8 mouse cellular contexts compared by ENCODE assay signal in genomic region chr9:40781726-40782581, GRCm38 (mm10). TPM values are rescaled to one million over a fixed set of nuclear protein-coding genes. Genes with fewer than 3 reads are reported as not detected.
A peak's percentile ranks its signal among the peaks of the same experiment; 100 is the strongest.
DNase-seq lines count a peak whose midpoint lies in the region; ATAC-seq and TF ChIP-seq lines count a peak whose summit lies in the region.

No protein-coding gene starts in this region.

- peak overlapping the region; percentile 85 for H3K27ac ChIP-seq in gastrocnemius, adult 2 months
- no peak overlapping the region for H3K27ac ChIP-seq in hindbrain, embryonic 16.5 days (ENCODE audit: low read depth, low read length)
- H3K27ac ChIP-seq in liver, embryonic 13.5 days: peak overlapping the region; percentile 41; the same call in 1 of the 2 replicates

- H3K4me3 ChIP-seq in gastrocnemius, adult 2 months: peak overlapping the region; percentile 55
- no peak overlapping the region for H3K4me3 ChIP-seq in hindbrain, embryonic 16.5 days (ENCODE audit: low read length)
- peak overlapping the region; percentile 33 for H3K4me3 ChIP-seq in liver, embryonic 13.5 days (replicated peaks)

- no peak overlapping the region for H3K9ac ChIP-seq in hindbrain, embryonic 16.5 days (ENCODE audit: low read depth, low read length)
- no peak overlapping the region for H3K9ac ChIP-seq in liver, embryonic 13.5 days

- no peak for ATAC-seq in hindbrain, embryonic 16.5 days
- peak; percentile 43 for ATAC-seq in liver, embryonic 13.5 days (ENCODE audit: low read depth)

- no peaks in the 10 kb centered on the region for H3K27me3 ChIP-seq in hindbrain, embryonic 16.5 days (replicated peaks; ENCODE audit: control insufficient read depth, insufficient read depth, low read length)
- H3K27me3 ChIP-seq in liver, embryonic 13.5 days: peaks cover 37% of the 10 kb centered on the region

- H3K4me1 ChIP-seq in hindbrain, embryonic 16.5 days (ENCODE audit: control insufficient read depth, insufficient read depth, low read depth, low read length): peaks cover 17% of the 10 kb centered on the region
- H3K4me1 ChIP-seq in liver, embryonic 13.5 days (replicated peaks): peaks cover 29% of the 10 kb centered on the region

- 0 out of 2 replicates have a peak overlapping the region, but pooled peaks have one; percentile 21 for H3K4me2 ChIP-seq in hindbrain, embryonic 16.5 days (ENCODE audit: low read length)
- peak overlapping the region; percentile 56 for H3K4me2 ChIP-seq in liver, embryonic 13.5 days

- no peaks in the 10 kb centered on the region for H3K9me3 ChIP-seq in hindbrain, embryonic 16.5 days (ENCODE audit: control insufficient read depth, low read length)
- no peaks in the 10 kb centered on the region for H3K9me3 ChIP-seq in liver, embryonic 13.5 days (replicated peaks)

- H3K36me3 ChIP-seq in hindbrain, embryonic 16.5 days (ENCODE audit: control insufficient read depth, insufficient read depth, low read length): no peaks in the 10 kb centered on the region
- no peaks in the 10 kb centered on the region for H3K36me3 ChIP-seq in liver, embryonic 13.5 days

- 36% methylated on average over 26 of the region's 26 CpGs for WGBS in hindbrain, embryonic 16.5 days
- WGBS in liver, embryonic 13.5 days (ENCODE audit: insufficient replicate concordance): 8% methylated on average over 26 of the region's 26 CpGs

- intact Hi-C loops in gastrocnemius, adult 2 months (cut with DNase I): no loop called here
- intact Hi-C loops in left cerebral cortex, postnatal 25 days (cut with DNase I): no loop called here

- no peak for TF ChIP-seq CTCF in gastrocnemius, adult 2 months (IDR thresholded peaks at IDR 0.05)

- DNase-seq in urinary bladder, postnatal 14 days (ENCODE audit: low spot score): peak; percentile 74
- no peak for DNase-seq in urinary bladder, postnatal 25 days (ENCODE audit: low spot score)
- peak; percentile 70 for DNase-seq in gastrocnemius, adult 2 months
- no peak for DNase-seq in liver, embryonic 13.5 days
- DNase-seq in natural killer cell, adult 2 months (ENCODE audit: low spot score in 2 of 2): peak; percentile 14 to 39
- no peak for DNase-seq in right cerebral cortex, adult 18-20 months
- DNase-seq in left cerebral cortex, postnatal 25 days (ENCODE audit: low spot score in 2 of 2): no peak

RNA-seq across cellular contexts. Expression of gene Hspa8, which starts 18.8 kb away (rescaled TPM):
- total RNA-seq in gastrocnemius, adult 2 months (2021): 1,000 to 10,000 TPM; 1,297 to 1,609 TPM
- 3,309 and 3,384 TPM in 2 replicates for polyA plus RNA-seq in hindbrain, embryonic 16.5 days (2015; fragmentation: Nextera tagmentation; extraction: Ambion mirVana)
- polyA plus RNA-seq in liver, embryonic 13.5 days (2015; fragmentation: Nextera tagmentation; extraction: Ambion mirVana): 1,780 and 2,224 TPM in 2 replicates
- 1,000 to 10,000 TPM; 2,412 to 2,535 TPM for total RNA-seq in left cerebral cortex, postnatal 25 days (2021)

Comparison
In these comparisons a context has a peak if more than half of its experiments do, and no peak if none do; other contexts are left out.
1. DNase-seq: peak in urinary bladder, postnatal 14 days (single experiment), gastrocnemius, adult 2 months (single experiment) and natural killer cell, adult 2 months (2 of 2); none in urinary bladder, postnatal 25 days (single experiment), liver, embryonic 13.5 days (single experiment), right cerebral cortex, adult 18-20 months (single experiment) and left cerebral cortex, postnatal 25 days (0 of 2).